Mouse (Mus musculus): ENCODE measurements around the gene Alk.

DNA sequence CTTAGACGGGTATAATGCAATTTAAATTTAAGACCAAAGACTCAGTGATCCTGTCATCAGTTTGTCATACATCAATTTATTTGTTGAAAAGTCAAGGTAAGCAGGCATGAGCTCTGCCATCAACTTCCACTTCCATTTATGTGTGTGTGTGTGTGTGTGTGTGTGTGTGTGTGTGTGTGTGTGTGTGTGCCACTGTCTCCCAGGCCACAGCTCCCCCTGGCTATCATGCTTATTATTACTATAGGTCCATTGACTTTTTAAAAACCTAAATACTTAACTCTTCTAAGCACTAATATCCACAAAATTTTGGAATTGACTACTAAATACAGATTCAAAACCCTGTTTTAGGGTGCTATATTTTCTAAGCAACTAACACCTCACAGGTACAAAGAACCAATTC, 308.1 kb downstream of the Alk start:
- TF ChIP-seq CTCF (IDR thresholded peaks at IDR 0.05; ENCODE audit: control insufficient read depth, insufficient read depth, insufficient read length) = no peak
- TF ChIP-seq USF1 (IDR thresholded peaks at IDR 0.05; ENCODE audit: low read depth) = no peak
- TF ChIP-seq MYOG (IDR thresholded peaks at IDR 0.05; ENCODE audit: control insufficient read depth, extremely low read depth, insufficient read length) = no peak

Measured in C2C12 (cell line).